Mouse (Mus musculus) yolk sac, embryonic 10.5 days (tissue): ENCODE measurements around the gene Bcl7c.
"Not testable (repeated sequence)": the region's sequence is repeated elsewhere in the genome, so short reads cannot be mapped to it uniquely, and the experiment has no call there.

ENCODE experiments used
- DNase-seq: peaks from one replicate; pipeline ENCODE4 v3.0.0-alpha.2; 2017; ENCODE audit warnings: low spot score

The Bcl7c gene

GRCm38 (mm10) chr7:127716992-127717391 lies 8.3 kb upstream of the Bcl7c start:
- DNase-seq, result peak; percentile 67

- DNase-seq, result no peak
These were observed 6.1 kb upstream of the Bcl7c start for GRCm38 (mm10) chr7:127714816-127715215.

- DNase-seq, result peak; percentile 86
These were observed 4.0 kb upstream of the Bcl7c start, which contains the start of gene Ctf1 for GRCm38 (mm10) chr7:127712461-127713385. TSS of gene Ctf1 (plus strand) at chr7:127712736.

- DNase-seq, result no peak
These were observed 2.7 kb upstream of the Bcl7c start for GRCm38 (mm10) chr7:127711456-127711855.

GRCm38 (mm10) chr7:127711031-127711430 lies 2.3 kb upstream of the Bcl7c start:
- DNase-seq, result no peak

- DNase-seq, result no peak
These were observed 687 bp upstream of the Bcl7c start for GRCm38 (mm10) chr7:127709261-127709979.

GRCm38 (mm10) chr7:127707957-127708206 lies 851 bp downstream of the Bcl7c start:
- no peak for DNase-seq

GRCm38 (mm10) chr7:127707045-127707956 lies 1.4 kb downstream of the Bcl7c start:
- peak; percentile 13 for DNase-seq

- no peak for DNase-seq
These were observed 3.0 kb downstream of the Bcl7c start for GRCm38 (mm10) chr7:127705706-127706105.

GRCm38 (mm10) chr7:127704598-127704997 lies 4.1 kb downstream of the Bcl7c start:
- no peak for DNase-seq

GRCm38 (mm10) chr7:127703561-127704178 lies 5.1 kb downstream of the Bcl7c start:
- DNase-seq, result peak; percentile 46

- DNase-seq, result no peak
These were observed 7.9 kb downstream of the Bcl7c start for GRCm38 (mm10) chr7:127700712-127701331.

GRCm38 (mm10) chr7:127698986-127699385 lies 9.7 kb downstream of the Bcl7c start:
- DNase-seq, result no peak

GRCm38 (mm10) chr7:127693730-127694129 lies 15.0 kb downstream of the Bcl7c start:
- DNase-seq, result not testable (repeated sequence)

- no peak for DNase-seq
These were observed 15.4 kb downstream of the Bcl7c start for GRCm38 (mm10) chr7:127693290-127693689.

GRCm38 (mm10) chr7:127691221-127691989 lies 17.3 kb downstream of the Bcl7c start:
- DNase-seq, result peak; percentile 80

GRCm38 (mm10) chr7:127689626-127690280 lies 19.0 kb downstream of the Bcl7c start:
- no peak for DNase-seq

GRCm38 (mm10) chr7:127688935-127689334 lies 19.8 kb downstream of the Bcl7c start:
- DNase-seq, result no peak

GRCm38 (mm10) chr7:127686740-127687449 lies 21.8 kb downstream of the Bcl7c start:
- DNase-seq, result peak; percentile 72
